Mouse (Mus musculus) hindbrain, embryonic 15.5 days (tissue): ENCODE measurements around the gene Pcdh19. TPM values are rescaled to one million over a fixed set of nuclear protein-coding genes. Genes with fewer than 3 reads are reported as not detected.

Experiments
- ATAC-seq: fragments of 200-750 bp; cut with Nextera tagmentation; 2 replicates; pipeline ENCODE4 v1.8.0; 2017; ENCODE audit warnings: low read depth, moderate number of reproducible peaks, moderate TSS enrichment; ENCODE audit not compliant: low FRiP score
- H3K27ac ChIP-seq: fragments of 300-500 bp; sonication (generic); replicated peaks from 2 replicates; pipeline ENCODE4 v1.5.1; 2015; ENCODE audit warnings: mild to moderate bottlenecking, inconsistent platforms
- H3K27me3 ChIP-seq: fragments of 300-500 bp; sonication (generic); 2 replicates; pipeline ENCODE4 v1.6.1; 2015; ENCODE audit warnings: control low read depth, inconsistent platforms
- H3K36me3 ChIP-seq: fragments of 300-500 bp; sonication (generic); 2 replicates; pipeline ENCODE4 v1.6.1; 2015; ENCODE audit warnings: control low read depth, inconsistent platforms
- H3K4me1 ChIP-seq: fragments of 300-500 bp; sonication (generic); replicated peaks from 2 replicates; pipeline ENCODE4 v1.6.1; 2015; ENCODE audit warnings: control low read depth, inconsistent platforms
- H3K4me2 ChIP-seq: fragments of 300-500 bp; sonication (generic); 2 replicates; pipeline ENCODE4 v1.6.1; 2015; ENCODE audit warnings: moderate library complexity, mild to moderate bottlenecking, inconsistent platforms
- H3K4me3 ChIP-seq: fragments of 300-500 bp; sonication (generic); 2 replicates; pipeline ENCODE4 v1.5.1; 2015; ENCODE audit warnings: mild to moderate bottlenecking, inconsistent platforms
- H3K9ac ChIP-seq: fragments of 300-500 bp; sonication (generic); 2 replicates; pipeline ENCODE4 v1.6.1; 2015; ENCODE audit warnings: inconsistent platforms
- H3K9me3 ChIP-seq: fragments of 300-500 bp; sonication (generic); 2 replicates; pipeline ENCODE4 v1.6.1; 2016; ENCODE audit warnings: control low read depth, inconsistent platforms
- WGBS: fragments of 180-500 bp; shearing (Covaris S2); methylation state at CpG from one replicate; pipeline ENCODE4 v1.1.7; 2015; 5-methylcytosine and 5-hydroxymethylcytosine counted together
- polyA plus RNA-seq: library from polyadenylated mRNA; unstranded; fragments of >200 nt; fragmentation: Nextera tagmentation; extraction: Ambion mirVana; gene quantifications from 2 replicates; pipeline ENCODE4 v1.2.1, GENCODE M21; 2015

The Pcdh19 gene
- polyA plus RNA-seq, 1 experiment from 2014 or later: 17.0 TPM

DNA sequence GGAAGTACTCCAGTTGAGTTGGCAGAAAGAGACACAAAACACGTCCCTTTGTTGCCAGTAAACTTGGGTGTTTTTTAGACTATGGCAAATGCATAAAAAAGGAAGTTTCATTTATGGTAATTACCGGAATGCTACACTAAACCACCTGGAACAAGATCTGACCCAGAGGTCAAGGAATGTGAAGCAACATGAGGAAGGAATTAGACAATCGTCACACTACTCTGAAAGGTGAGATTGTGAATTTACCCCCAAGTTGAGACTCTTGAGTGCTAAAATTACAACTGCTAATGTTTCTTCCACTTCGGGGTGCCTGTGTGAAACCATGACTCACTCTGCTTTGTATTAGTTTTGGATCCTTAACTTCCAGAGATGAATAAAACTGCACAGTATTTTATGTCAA lies 33.6 kb downstream of the Pcdh19 start:
- no peaks in the 10 kb centered on the region for H3K9me3 ChIP-seq
- 73% methylated on average over 4 of the region's 4 CpGs for WGBS
- no peaks in the 10 kb centered on the region for H3K4me1 ChIP-seq
- no peaks in the 10 kb centered on the region for H3K36me3 ChIP-seq
- peaks cover 2% of the 10 kb centered on the region; the same call in 1 of the 2 replicates for H3K27me3 ChIP-seq
- H3K4me2 ChIP-seq: no peak overlapping the region
- no peak overlapping the region for H3K27ac ChIP-seq
- no peak for ATAC-seq
- no peak overlapping the region for H3K9ac ChIP-seq
- no peak overlapping the region for H3K4me3 ChIP-seq

DNA sequence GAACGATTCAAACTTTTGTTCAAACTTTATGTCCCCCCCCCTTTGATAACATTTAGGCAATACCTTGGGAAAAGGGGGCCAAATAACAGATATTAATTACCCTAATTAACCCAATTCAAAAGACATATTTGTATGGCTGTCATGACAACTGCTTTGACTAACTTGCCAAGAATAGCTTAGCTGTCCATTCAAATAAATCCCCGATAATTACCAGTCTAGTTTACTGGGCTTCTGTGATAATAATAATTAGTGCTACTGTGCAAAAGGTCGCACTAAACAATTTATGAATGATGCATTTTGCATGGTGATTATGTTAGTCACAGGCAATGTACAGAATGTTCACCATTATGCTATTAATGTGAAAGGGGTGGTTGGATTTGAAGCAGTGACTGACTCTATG lies 35.7 kb downstream of the Pcdh19 start:
- Histone ChIP-seq H3K9ac (no peak overlapping the region), H3K27me3 (peaks cover 2% of the 10 kb centered on the region; the same call in 1 of the 2 replicates), H3K4me1 (no peaks in the 10 kb centered on the region), H3K9me3 (no peaks in the 10 kb centered on the region), H3K27ac (no peak overlapping the region), H3K36me3 (no peaks in the 10 kb centered on the region), H3K4me2 (no peak overlapping the region), H3K4me3 (no peak overlapping the region)
- WGBS: 53% methylated on average over 3 of the region's 3 CpGs
- no peak for ATAC-seq

DNA sequence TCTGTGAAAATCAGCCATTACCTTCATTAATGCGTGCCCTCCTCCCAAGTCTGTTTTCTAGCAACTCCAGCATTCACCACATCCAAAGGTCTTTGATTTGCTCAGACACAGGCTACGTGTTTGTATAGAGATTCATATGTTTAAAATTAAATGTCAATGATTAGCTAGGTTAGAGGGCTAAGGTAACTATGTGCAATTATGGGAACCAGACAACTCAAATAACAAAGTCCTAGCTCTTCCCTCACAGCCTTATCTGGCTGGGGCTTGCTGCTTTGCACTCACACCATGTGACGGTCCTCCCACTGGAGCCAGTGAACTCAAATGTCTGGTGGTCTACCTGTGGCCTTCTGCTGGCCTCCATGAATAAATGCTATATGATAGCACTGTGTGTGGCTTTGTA lies 38.4 kb downstream of the Pcdh19 start:
- WGBS: 82% methylated on average over 3 of the region's 3 CpGs
- ATAC-seq: no peak

DNA sequence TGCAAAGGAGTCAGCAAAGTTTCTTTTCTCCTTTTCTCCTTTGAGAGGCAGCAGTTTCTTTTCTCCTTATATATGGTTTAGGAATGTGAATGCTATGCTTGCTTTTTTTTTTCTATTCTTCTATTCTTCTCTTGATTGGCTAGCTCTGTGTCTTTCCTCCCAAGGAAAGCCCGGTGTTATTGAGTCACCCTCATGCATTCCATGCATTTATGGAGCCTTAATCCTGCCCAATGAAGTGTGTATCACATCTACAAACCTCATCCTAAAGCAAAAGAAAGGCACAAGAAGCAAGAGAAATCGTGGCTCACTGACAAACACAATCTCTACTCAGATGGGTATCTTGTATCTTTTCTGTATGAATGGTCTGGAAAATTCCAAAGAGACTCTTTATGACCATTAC lies 41.0 kb downstream of the Pcdh19 start:
- Histone ChIP-seq H3K9ac (no peak overlapping the region), H3K36me3 (no peaks in the 10 kb centered on the region), H3K27ac (no peak overlapping the region), H3K4me1 (no peaks in the 10 kb centered on the region), H3K9me3 (no peaks in the 10 kb centered on the region), H3K4me3 (no peak overlapping the region), H3K27me3 (no peaks in the 10 kb centered on the region), H3K4me2 (no peak overlapping the region)
- 55% methylated on average over 2 of the region's 2 CpGs for WGBS
- ATAC-seq: no peak

More for the DNA sequence above, 38.4 kb downstream of the Pcdh19 start:
- Histone ChIP-seq H3K9me3 (no peaks in the 10 kb centered on the region), H3K4me2 (no peak overlapping the region), H3K36me3 (no peaks in the 10 kb centered on the region), H3K27ac (no peak overlapping the region), H3K27me3 (0 out of 2 replicates have a peak, but pooled peaks cover 2% of the 10 kb centered on the region), H3K4me3 (no peak overlapping the region), H3K9ac (no peak overlapping the region), H3K4me1 (no peaks in the 10 kb centered on the region)

DNA sequence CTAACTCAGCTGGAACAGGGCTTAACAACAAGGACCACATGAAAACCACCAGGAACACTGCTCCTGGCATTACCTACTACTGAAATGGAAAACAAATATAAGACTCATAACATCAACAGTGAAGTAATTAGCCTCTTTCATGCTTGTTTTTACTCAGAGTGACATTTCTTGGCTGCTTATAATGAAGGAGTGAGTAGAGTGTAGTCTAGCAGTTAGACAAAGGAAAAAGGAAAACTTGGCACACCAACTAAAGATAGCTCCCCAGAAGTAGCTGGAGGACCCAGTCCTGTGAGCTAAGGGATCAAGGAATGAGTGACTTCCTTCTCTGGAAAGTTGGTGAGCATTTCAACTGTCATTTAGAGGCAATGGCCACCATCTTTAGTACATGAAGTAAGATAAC lies 49.3 kb downstream of the Pcdh19 start:
- no peak overlapping the region for H3K4me2 ChIP-seq

DNA sequence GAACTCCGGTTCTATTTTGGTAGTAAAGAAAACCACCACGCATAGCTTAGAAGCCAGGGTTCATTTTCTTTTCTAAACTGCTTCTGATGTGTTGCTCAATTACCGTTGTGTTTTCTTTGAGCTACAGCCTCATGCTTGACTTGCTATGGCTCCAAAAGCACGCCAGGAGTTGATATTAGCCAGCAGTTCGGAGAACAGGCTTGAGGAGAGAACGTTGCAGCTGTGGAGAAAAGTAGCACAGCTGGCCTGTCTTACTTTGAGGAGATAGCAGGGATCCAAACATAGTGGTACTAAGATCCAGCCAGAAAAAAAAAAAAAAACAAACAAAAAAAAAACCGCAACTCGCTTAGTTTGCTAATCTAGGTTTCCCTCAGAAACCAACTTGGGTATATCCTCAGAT lies 59.2 kb downstream of the Pcdh19 start:
- no peak overlapping the region for H3K4me3 ChIP-seq
- no peaks in the 10 kb centered on the region for H3K4me1 ChIP-seq
- no peak for ATAC-seq
- H3K9me3 ChIP-seq: no peaks in the 10 kb centered on the region
- H3K9ac ChIP-seq: no peak overlapping the region
- 86% methylated on average over 8 of the region's 8 CpGs for WGBS
- H3K27ac ChIP-seq: no peak overlapping the region
- no peaks in the 10 kb centered on the region for H3K27me3 ChIP-seq
- H3K36me3 ChIP-seq: no peaks in the 10 kb centered on the region
- no peak overlapping the region for H3K4me2 ChIP-seq

More for the DNA sequence above, 49.3 kb downstream of the Pcdh19 start:
- no peak overlapping the region for H3K4me3 ChIP-seq
- no peak overlapping the region for H3K9ac ChIP-seq
- H3K36me3 ChIP-seq: no peaks in the 10 kb centered on the region
- ATAC-seq: no peak
- no peaks in the 10 kb centered on the region for H3K4me1 ChIP-seq
- H3K27me3 ChIP-seq: no peaks in the 10 kb centered on the region
- H3K27ac ChIP-seq: no peak overlapping the region
- no peaks in the 10 kb centered on the region for H3K9me3 ChIP-seq

DNA sequence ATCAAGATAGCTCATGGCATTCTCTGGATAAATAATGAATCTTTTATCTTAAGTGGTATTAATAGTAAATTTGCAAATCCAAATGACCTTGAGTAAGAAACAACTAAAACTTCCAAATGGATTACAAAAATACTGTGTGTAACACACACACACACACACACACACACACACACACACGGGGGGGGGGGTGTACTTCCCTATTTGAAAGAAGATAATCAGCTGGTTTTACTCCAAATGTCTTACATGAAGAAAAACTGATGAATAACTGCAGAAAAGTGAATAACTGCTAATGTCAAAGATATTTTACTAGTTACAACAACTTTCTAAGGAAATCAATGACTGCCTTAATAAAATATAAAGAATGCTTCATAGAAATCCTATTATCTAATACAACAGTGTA lies 70.6 kb downstream of the Pcdh19 start:
- no peak overlapping the region for H3K4me2 ChIP-seq
- H3K9ac ChIP-seq: no peak overlapping the region
- no peak for ATAC-seq
- no peaks in the 10 kb centered on the region for H3K4me1 ChIP-seq
- no peak overlapping the region for H3K4me3 ChIP-seq
- no peaks in the 10 kb centered on the region for H3K27me3 ChIP-seq
- WGBS: 89% methylated on average over 1 of the region's 1 CpGs
- H3K9me3 ChIP-seq: no peaks in the 10 kb centered on the region
- H3K36me3 ChIP-seq: no peaks in the 10 kb centered on the region
- no peak overlapping the region for H3K27ac ChIP-seq

DNA sequence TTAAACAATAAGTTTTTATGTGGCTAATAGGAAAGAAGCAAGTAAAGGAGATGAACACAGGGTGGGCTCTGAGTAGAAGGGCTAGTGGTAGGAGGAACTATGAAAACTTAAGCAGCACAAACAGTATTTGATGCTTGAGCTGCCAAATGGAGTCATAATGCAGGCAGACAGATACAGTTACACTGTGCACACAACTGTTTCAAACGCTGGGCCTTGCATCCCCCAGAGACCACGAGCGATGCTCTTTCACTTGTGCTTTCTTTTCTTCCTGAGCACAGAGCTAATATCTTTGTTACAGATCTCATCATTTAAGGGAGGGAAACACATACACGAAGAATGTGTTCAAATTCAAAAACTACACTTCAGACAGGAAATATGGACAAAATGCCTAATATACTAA lies 83.0 kb downstream of the Pcdh19 start:
- Histone ChIP-seq H3K4me1 (no peaks in the 10 kb centered on the region), H3K4me2 (no peak overlapping the region), H3K36me3 (no peaks in the 10 kb centered on the region), H3K27ac (no peak overlapping the region), H3K9ac (no peak overlapping the region), H3K9me3 (no peaks in the 10 kb centered on the region), H3K27me3 (0 out of 2 replicates have a peak, but pooled peaks cover 7% of the 10 kb centered on the region), H3K4me3 (no peak overlapping the region)
- WGBS: 52% methylated on average over 4 of the region's 4 CpGs
- no peak for ATAC-seq

DNA sequence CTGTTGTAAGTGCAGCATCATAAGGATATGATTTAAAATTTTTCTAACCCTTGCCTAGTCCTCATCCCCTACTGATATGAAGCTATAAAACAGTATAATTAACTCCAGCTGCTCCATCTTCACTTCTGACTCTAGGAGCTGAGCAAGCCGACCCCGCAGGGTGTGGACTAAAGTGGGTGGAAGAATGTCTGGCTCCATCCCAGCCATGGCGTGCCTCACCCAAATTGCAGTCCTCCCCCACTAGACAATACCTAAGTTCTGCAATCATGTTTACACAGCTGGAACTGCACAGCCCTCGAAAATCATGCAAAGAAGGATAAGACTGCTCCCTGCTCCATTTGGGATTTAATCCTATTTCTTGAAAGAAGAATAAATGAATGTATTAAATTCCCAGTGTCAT lies 84.5 kb downstream of the Pcdh19 start:
- ATAC-seq: no peak
- H3K27me3 ChIP-seq: 0 out of 2 replicates have a peak, but pooled peaks cover 7% of the 10 kb centered on the region

DNA sequence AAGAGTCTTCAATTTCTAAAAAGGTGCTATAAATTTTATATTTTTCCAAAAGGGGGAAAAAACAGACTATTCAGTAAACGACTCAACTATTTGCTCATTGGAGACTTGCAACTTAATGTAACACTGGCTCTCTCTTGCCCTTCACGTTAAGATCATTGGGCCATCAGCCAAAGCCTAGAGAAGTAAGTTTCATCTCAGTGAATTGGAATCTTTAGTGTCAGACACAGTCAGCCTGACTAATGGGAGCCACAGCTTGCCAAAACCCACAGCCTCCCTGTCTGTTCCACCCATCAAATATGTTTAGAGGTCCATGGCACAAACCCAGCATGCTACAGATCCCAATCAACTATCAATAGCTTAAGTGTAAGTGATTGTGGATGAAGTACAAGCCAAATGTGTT lies 86.7 kb downstream of the Pcdh19 start:
- Histone ChIP-seq H3K36me3 (no peaks in the 10 kb centered on the region), H3K27ac (no peak overlapping the region), H3K4me3 (no peak overlapping the region), H3K9ac (no peak overlapping the region), H3K4me1 (no peaks in the 10 kb centered on the region), H3K9me3 (no peaks in the 10 kb centered on the region), H3K27me3 (0 out of 2 replicates have a peak, but pooled peaks cover 7% of the 10 kb centered on the region), H3K4me2 (no peak overlapping the region)
- no peak for ATAC-seq
- 69% methylated on average over 2 of the region's 2 CpGs for WGBS

More for the DNA sequence above, 84.5 kb downstream of the Pcdh19 start:
- 57% methylated on average over 4 of the region's 4 CpGs for WGBS
- Histone ChIP-seq H3K4me2 (no peak overlapping the region), H3K36me3 (no peaks in the 10 kb centered on the region), H3K9ac (no peak overlapping the region), H3K9me3 (no peaks in the 10 kb centered on the region), H3K27ac (no peak overlapping the region), H3K4me1 (no peaks in the 10 kb centered on the region), H3K4me3 (no peak overlapping the region)

DNA sequence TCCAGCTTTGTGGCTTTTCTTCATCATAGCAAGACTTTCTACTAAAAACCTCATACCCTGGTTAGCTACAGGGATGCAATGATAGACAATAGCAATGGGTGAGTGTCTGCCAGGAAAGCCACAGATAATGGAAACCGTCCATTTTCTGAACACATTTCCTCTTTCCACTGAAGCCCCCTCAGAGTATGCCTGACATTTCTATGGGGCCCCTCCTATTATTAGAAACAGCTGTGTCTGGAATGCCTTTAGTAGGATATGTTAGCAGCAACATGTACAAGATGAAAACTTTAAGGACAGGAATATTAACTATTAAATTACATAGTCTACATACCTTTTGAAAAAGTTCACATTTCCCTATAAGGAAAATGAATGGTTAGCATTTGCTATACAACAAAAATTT lies 87.1 kb downstream of the Pcdh19 start:
- Histone ChIP-seq H3K4me1 (no peaks in the 10 kb centered on the region), H3K9ac (no peak overlapping the region), H3K36me3 (no peaks in the 10 kb centered on the region), H3K4me3 (no peak overlapping the region), H3K27ac (no peak overlapping the region), H3K4me2 (no peak overlapping the region), H3K9me3 (no peaks in the 10 kb centered on the region), H3K27me3 (0 out of 2 replicates have a peak, but pooled peaks cover 7% of the 10 kb centered on the region)
- no peak for ATAC-seq
- WGBS: 76% methylated on average over 1 of the region's 1 CpGs

DNA sequence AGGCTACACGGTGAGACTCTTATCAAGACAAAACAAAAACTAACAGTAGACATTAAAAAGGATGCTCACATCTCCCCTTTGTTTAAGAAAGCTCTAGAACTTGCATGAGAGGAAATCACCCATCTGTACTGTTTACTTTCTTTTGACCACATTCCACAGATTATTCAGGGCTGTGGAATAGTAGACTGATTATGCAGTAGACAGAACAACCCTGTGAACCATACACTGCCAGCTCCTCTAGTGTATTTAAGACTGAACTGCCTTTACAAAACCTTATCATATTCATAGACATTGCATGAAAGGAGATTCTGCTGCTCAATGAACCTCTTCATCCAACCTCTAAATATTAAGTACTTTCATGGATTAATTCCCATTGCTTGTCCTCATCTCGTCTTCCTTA lies 87.6 kb downstream of the Pcdh19 start:
- no peak overlapping the region for H3K27ac ChIP-seq
- H3K4me3 ChIP-seq: no peak overlapping the region
- no peak overlapping the region for H3K9ac ChIP-seq
- WGBS: 79% methylated on average over 2 of the region's 2 CpGs
- 0 out of 2 replicates have a peak, but pooled peaks cover 7% of the 10 kb centered on the region for H3K27me3 ChIP-seq
- no peaks in the 10 kb centered on the region for H3K9me3 ChIP-seq
- no peaks in the 10 kb centered on the region for H3K36me3 ChIP-seq
- no peak for ATAC-seq
- H3K4me1 ChIP-seq: no peaks in the 10 kb centered on the region
- H3K4me2 ChIP-seq: no peak overlapping the region

DNA sequence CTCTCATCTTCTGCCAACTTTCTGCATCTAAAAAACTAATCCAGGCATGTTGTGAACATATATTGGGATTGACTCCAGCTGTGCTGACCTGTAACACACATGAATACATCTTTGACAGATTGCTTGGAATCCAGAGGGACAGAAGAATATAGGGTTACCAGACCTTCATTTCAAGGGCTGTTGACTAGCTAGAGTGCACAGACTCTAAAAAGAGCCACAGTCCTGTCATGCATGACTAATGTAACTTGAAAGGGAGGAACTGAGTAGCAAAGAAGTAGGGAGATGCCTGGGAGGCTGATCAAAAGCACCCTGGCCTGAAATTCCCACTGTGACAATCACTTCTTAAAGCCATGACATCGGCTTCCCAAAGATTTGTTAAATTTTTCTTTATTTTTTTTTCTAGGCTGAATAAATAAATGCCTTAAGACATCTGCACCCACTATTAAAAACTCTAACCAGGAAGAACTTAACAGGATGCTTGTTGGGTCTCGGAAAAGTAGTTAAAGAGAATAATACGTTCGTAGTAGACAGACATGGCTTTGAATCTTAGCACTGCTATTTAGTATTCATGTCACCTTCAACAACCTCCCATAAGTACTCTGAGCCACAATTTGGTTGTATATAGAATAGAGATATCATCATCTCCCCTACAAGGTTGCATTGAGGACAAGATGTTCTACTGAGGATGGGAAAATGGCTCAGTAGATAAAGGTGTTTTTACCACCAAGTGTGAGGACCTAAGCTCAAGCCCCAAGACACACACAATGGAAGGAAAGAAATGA lies 113.0 kb downstream of the Pcdh19 start:
- 33% methylated on average over 4 of the region's 4 CpGs for WGBS
- Histone ChIP-seq H3K4me1 (no peaks in the 10 kb centered on the region), H3K27me3 (no peaks in the 10 kb centered on the region), H3K4me3 (no peak overlapping the region), H3K36me3 (no peaks in the 10 kb centered on the region), H3K4me2 (no peak overlapping the region), H3K9me3 (no peaks in the 10 kb centered on the region), H3K9ac (no peak overlapping the region), H3K27ac (no peak overlapping the region)
- no peak for ATAC-seq
